9 mouse cellular contexts compared by ENCODE assay signal in the genomic region with DNA sequence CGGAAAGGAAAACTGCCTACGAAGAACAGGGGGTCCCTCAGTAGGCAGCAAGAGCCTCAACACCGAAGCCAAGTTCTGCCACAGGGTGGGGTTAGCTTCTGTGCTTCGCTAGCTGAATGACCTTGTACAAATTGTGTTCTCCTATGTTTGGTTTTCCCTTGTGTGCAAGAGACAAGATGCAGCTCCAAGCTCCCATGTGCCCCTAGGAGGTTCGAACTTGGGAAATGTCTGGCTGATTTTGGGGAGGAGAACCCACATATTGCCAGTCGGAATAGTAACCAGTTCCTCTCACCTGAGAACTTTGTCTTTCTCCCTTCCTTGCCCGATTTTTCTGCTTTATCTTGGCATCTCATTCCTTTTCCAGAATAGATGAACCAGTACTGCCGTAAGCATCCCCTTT. TPM values are rescaled to one million over a fixed set of nuclear protein-coding genes. Genes with fewer than 3 reads are reported as not detected.
DNase-seq lines count a peak whose midpoint lies in the region; ATAC-seq and TF ChIP-seq lines count a peak whose summit lies in the region.
"Had no signal": no experiment of that assay in that cellular context is flagged by ENCODE, and none has a peak within 500 bp of the region (broad histone marks: within the 10 kb centered on the region; RNA-seq: fewer than 3 reads in every experiment).

No protein-coding gene starts in this region.

- H3K27me3 ChIP-seq in forebrain, embryonic 16.5 days (replicated peaks; ENCODE audit: control insufficient read depth, insufficient read depth, low read length) = peaks cover 68% of the 10 kb centered on the region
- H3K27me3 ChIP-seq in intestine, embryonic 16.5 days (replicated peaks; ENCODE audit: control insufficient read depth, insufficient read depth, low read length) = peaks cover 64% of the 10 kb centered on the region
- peaks cover 85% of the 10 kb centered on the region for H3K27me3 ChIP-seq in neural tube, embryonic 15.5 days (replicated peaks)

- no peak for DNase-seq in left cerebral cortex, adult 2 months (ENCODE audit: extremely low spot score in 1 of 2, low spot score in 2 of 2)
- no peak for DNase-seq in left cerebral cortex, adult 18-20 months (ENCODE audit: low spot score in 2 of 2)
- no peak for DNase-seq in urinary bladder, postnatal 25 days (ENCODE audit: low spot score)

- intact Hi-C loops in left cerebral cortex, adult 2 months (cut with DNase I) = no loop called here

- no peak; the same call in 1 of the 2 replicates for TF ChIP-seq CTCF in left cerebral cortex, adult 2 months (IDR thresholded peaks at IDR 0.05)

- no peak overlapping the region for H3K9ac ChIP-seq in forebrain, embryonic 16.5 days (replicated peaks; ENCODE audit: low read depth, low read length)
- no peak overlapping the region for H3K9ac ChIP-seq in intestine, embryonic 16.5 days (ENCODE audit: low read depth, low read length)
- H3K9ac ChIP-seq in neural tube, embryonic 15.5 days (replicated peaks) = peak overlapping the region; percentile 86

- peak overlapping the region; percentile 73 for H3K4me2 ChIP-seq in forebrain, embryonic 16.5 days (ENCODE audit: low read length)
- H3K4me2 ChIP-seq in intestine, embryonic 16.5 days (ENCODE audit: low read depth, low read length) = no peak overlapping the region
- H3K4me2 ChIP-seq in neural tube, embryonic 15.5 days = peak overlapping the region; percentile 77

- no peaks in the 10 kb centered on the region for H3K36me3 ChIP-seq in forebrain, embryonic 16.5 days (ENCODE audit: control insufficient read depth, insufficient read depth)
- H3K36me3 ChIP-seq in intestine, embryonic 16.5 days (ENCODE audit: control insufficient read depth, insufficient read depth, low read length) = no peaks in the 10 kb centered on the region
- H3K36me3 ChIP-seq in neural tube, embryonic 15.5 days = 0 out of 2 replicates have a peak, but pooled peaks cover 6% of the 10 kb centered on the region

- no peaks in the 10 kb centered on the region for H3K9me3 ChIP-seq in forebrain, embryonic 16.5 days (ENCODE audit: control insufficient read depth, low read length)
- H3K9me3 ChIP-seq in intestine, embryonic 16.5 days (ENCODE audit: control insufficient read depth, low read length) = no peaks in the 10 kb centered on the region
- no peaks in the 10 kb centered on the region for H3K9me3 ChIP-seq in neural tube, embryonic 15.5 days (replicated peaks)

- no peak for ATAC-seq in forebrain, embryonic 16.5 days
- no peak for ATAC-seq in intestine, embryonic 16.5 days
- no peak for ATAC-seq in neural tube, embryonic 15.5 days (ENCODE audit: low FRiP score)
- no peak for ATAC-seq in erythroblast, adult 5-6 weeks (replicated peaks; ENCODE audit: low FRiP score, poor library complexity, severe bottlenecking)

- H3K4me1 ChIP-seq in forebrain, embryonic 16.5 days (replicated peaks; ENCODE audit: control insufficient read depth, insufficient read depth, low read length) = peaks cover 28% of the 10 kb centered on the region
- peaks cover 8% of the 10 kb centered on the region for H3K4me1 ChIP-seq in intestine, embryonic 16.5 days (ENCODE audit: control insufficient read depth, insufficient read depth, low read length)
- peaks cover 50% of the 10 kb centered on the region for H3K4me1 ChIP-seq in neural tube, embryonic 15.5 days

- H3K27ac ChIP-seq in left cerebral cortex, adult 2 months = peak overlapping the region; percentile 93
- no peak overlapping the region for H3K27ac ChIP-seq in forebrain, embryonic 16.5 days (ENCODE audit: low read length)
- no peak overlapping the region for H3K27ac ChIP-seq in intestine, embryonic 16.5 days (ENCODE audit: low read length)
- H3K27ac ChIP-seq in neural tube, embryonic 15.5 days (replicated peaks) = 0 out of 2 replicates have a peak overlapping the region, but pooled peaks have one; percentile 88

- 22% methylated on average over 8 of the region's 8 CpGs for WGBS in forebrain, embryonic 16.5 days
- WGBS in intestine, embryonic 16.5 days = 38% methylated on average over 8 of the region's 8 CpGs
- WGBS in neural tube, embryonic 15.5 days = 32% methylated on average over 8 of the region's 8 CpGs

- peak overlapping the region; percentile 56 for H3K4me3 ChIP-seq in left cerebral cortex, adult 2 months
- H3K4me3 ChIP-seq in forebrain, embryonic 16.5 days (replicated peaks; ENCODE audit: low read length) = peak overlapping the region; percentile 65
- 0 out of 2 replicates have a peak overlapping the region, but pooled peaks have one; percentile 3 for H3K4me3 ChIP-seq in intestine, embryonic 16.5 days (ENCODE audit: low read length)
- peak overlapping the region; percentile 58 for H3K4me3 ChIP-seq in neural tube, embryonic 15.5 days (replicated peaks)

RNA-seq across cellular contexts. Expression of a gene that starts 0.9 kb away (rescaled TPM):
- 10 to 100 TPM; 47.9 to 54.5 TPM for total RNA-seq in left cerebral cortex, adult 2 months (2021)
- 10 to 100 TPM; 46.2 to 59.5 TPM for total RNA-seq in left cerebral cortex, adult 18-20 months (2021)
- 0.94 and 1.1 TPM in 2 replicates for polyA plus RNA-seq in forebrain, embryonic 16.5 days (2015; fragmentation: Nextera tagmentation; extraction: Ambion mirVana)
- polyA plus RNA-seq in intestine, embryonic 16.5 days (2015; fragmentation: Nextera tagmentation; extraction: Ambion mirVana) = 0.55 and 0.61 TPM in 2 replicates
- 22.1 and 24.0 TPM in 2 replicates for polyA plus RNA-seq in neural tube, embryonic 15.5 days (2015; fragmentation: Nextera tagmentation; extraction: Ambion mirVana)
- total RNA-seq in erythroblast, adult 5-6 weeks (2015; ENCODE audit: low replicate concordance) = 0.77 and 3.1 TPM in 2 replicates
- 0.70 and 1.8 TPM in 2 replicates for total RNA-seq in erythroblast, adult 5-6 weeks (2017; ENCODE audit: low replicate concordance)
- total RNA-seq: CH12.LX; heart, postnatal 36 days had no signal

RNA-seq across cellular contexts. Expression of a gene that starts 37.8 kb away (rescaled TPM):
- total RNA-seq in left cerebral cortex, adult 2 months (2021) = 100 to 1,000 TPM; 156 to 177 TPM
- total RNA-seq in left cerebral cortex, adult 18-20 months (2021) = 100 to 1,000 TPM; 159 to 172 TPM
- 90.6 and 92.1 TPM in 2 replicates for polyA plus RNA-seq in forebrain, embryonic 16.5 days (2015; fragmentation: Nextera tagmentation; extraction: Ambion mirVana)
- polyA plus RNA-seq in intestine, embryonic 16.5 days (2015; fragmentation: Nextera tagmentation; extraction: Ambion mirVana) = 81.2 and 85.4 TPM in 2 replicates
- polyA plus RNA-seq in neural tube, embryonic 15.5 days (2015; fragmentation: Nextera tagmentation; extraction: Ambion mirVana) = 93.8 and 94.4 TPM in 2 replicates
- total RNA-seq in erythroblast, adult 5-6 weeks (2015; ENCODE audit: low replicate concordance) = 20.4 and 23.0 TPM in 2 replicates
- 53.6 and 106 TPM in 2 replicates for total RNA-seq in erythroblast, adult 5-6 weeks (2017; ENCODE audit: low replicate concordance)

RNA-seq across cellular contexts. Expression of a gene that starts 53.7 kb away (rescaled TPM):
- total RNA-seq in left cerebral cortex, adult 2 months (2021) = 10 to 100 TPM; 37.4 to 38.9 TPM
- 10 to 100 TPM; 37.1 to 37.5 TPM for total RNA-seq in left cerebral cortex, adult 18-20 months (2021)
- polyA plus RNA-seq in forebrain, embryonic 16.5 days (2015; fragmentation: Nextera tagmentation; extraction: Ambion mirVana) = 66.6 and 73.6 TPM in 2 replicates
- 30.3 and 32.7 TPM in 2 replicates for polyA plus RNA-seq in intestine, embryonic 16.5 days (2015; fragmentation: Nextera tagmentation; extraction: Ambion mirVana)
- polyA plus RNA-seq in neural tube, embryonic 15.5 days (2015; fragmentation: Nextera tagmentation; extraction: Ambion mirVana) = 43.4 and 46.5 TPM in 2 replicates
- total RNA-seq in erythroblast, adult 5-6 weeks (2015; ENCODE audit: low replicate concordance) = 2.5 and 2.7 TPM in 2 replicates
- total RNA-seq in erythroblast, adult 5-6 weeks (2017; ENCODE audit: low replicate concordance) = 11.3 and 17.1 TPM in 2 replicates

Comparison
In these comparisons a context has a peak if more than half of its experiments do, and no peak if none do; other contexts are left out.
1. H3K27ac ChIP-seq: peak in left cerebral cortex, adult 2 months (single experiment) and neural tube, embryonic 15.5 days (single experiment); none in forebrain, embryonic 16.5 days (single experiment) and intestine, embryonic 16.5 days (single experiment).
2. H3K4me3 ChIP-seq: peak in every context shown above with its lines; median percentile 65 in forebrain, embryonic 16.5 days; 58 in neural tube, embryonic 15.5 days; 56 in left cerebral cortex, adult 2 months; 3 in intestine, embryonic 16.5 days.
3. RNA of a gene that starts 0.9 kb away (total RNA-seq): 46.2 to 59.5 TPM in left cerebral cortex, adult 18-20 months and 47.9 to 54.5 TPM in left cerebral cortex, adult 2 months; 0.70 to 3.1 TPM in erythroblast, adult 5-6 weeks; every median in the first group is over 10 times any median in the second.